Mouse (Mus musculus) adipocyte (in vitro differentiated cells): Measurements from ENCODE around the gene Nrxn1.

Experiments used
- DNase-seq: peaks from one replicate; pipeline ENCODE4 v3.0.0-alpha.2; 2016; ENCODE audit warnings: low spot score

Nrxn1 gene

GRCm38 (mm10) chr17:90962904-90963531, 129.9 kb downstream of the Nrxn1 start:
- no peak for DNase-seq

GRCm38 (mm10) chr17:90955221-90955620, 137.7 kb downstream of the Nrxn1 start:
- DNase-seq: no peak

GRCm38 (mm10) chr17:90934929-90935328, 157.9 kb downstream of the Nrxn1 start:
- no peak for DNase-seq

GRCm38 (mm10) chr17:90913320-90913719, 179.6 kb downstream of the Nrxn1 start:
- DNase-seq: no peak

GRCm38 (mm10) chr17:90912746-90913145, 180.1 kb downstream of the Nrxn1 start:
- DNase-seq: no peak

GRCm38 (mm10) chr17:90912341-90912740, 180.5 kb downstream of the Nrxn1 start:
- DNase-seq: no peak

GRCm38 (mm10) chr17:90906118-90907093, 186.5 kb downstream of the Nrxn1 start:
- no peak for DNase-seq

GRCm38 (mm10) chr17:90905143-90905542, 187.7 kb downstream of the Nrxn1 start:
- DNase-seq: no peak

- no peak for DNase-seq
Observed at GRCm38 (mm10) chr17:90892327-90893259, 200.3 kb downstream of the Nrxn1 start.

GRCm38 (mm10) chr17:90891711-90892110, 201.2 kb downstream of the Nrxn1 start:
- DNase-seq: no peak

- no peak for DNase-seq
Observed at GRCm38 (mm10) chr17:90857225-90857624, 235.6 kb downstream of the Nrxn1 start.

- no peak for DNase-seq
Observed at GRCm38 (mm10) chr17:90843876-90844275, 249.0 kb downstream of the Nrxn1 start.

GRCm38 (mm10) chr17:90843072-90843611, 249.7 kb downstream of the Nrxn1 start:
- no peak for DNase-seq

- DNase-seq: no peak
Observed at GRCm38 (mm10) chr17:90837022-90837414, 255.9 kb downstream of the Nrxn1 start.

GRCm38 (mm10) chr17:90836154-90837021, 256.5 kb downstream of the Nrxn1 start:
- DNase-seq: no peak

- no peak for DNase-seq
Observed at GRCm38 (mm10) chr17:90818340-90818739, 274.5 kb downstream of the Nrxn1 start.

- DNase-seq: no peak
Observed at GRCm38 (mm10) chr17:90817898-90818297, 275.0 kb downstream of the Nrxn1 start.

GRCm38 (mm10) chr17:90815306-90815705, 277.6 kb downstream of the Nrxn1 start:
- DNase-seq: no peak

- no peak for DNase-seq
Observed at GRCm38 (mm10) chr17:90813760-90814159, 279.1 kb downstream of the Nrxn1 start.

- no peak for DNase-seq
Observed at GRCm38 (mm10) chr17:90812485-90812884, 280.4 kb downstream of the Nrxn1 start.
